Mouse (Mus musculus) forelimb bud, embryonic 11.5 days (tissue): ENCODE measurements around the gene Nfic.

Source experiments
- DNase-seq: peaks from one replicate; pipeline ENCODE4 v3.0.0-alpha.2; 2012; ENCODE audit warnings: low read depth, low spot score

Gene Nfic

DNA sequence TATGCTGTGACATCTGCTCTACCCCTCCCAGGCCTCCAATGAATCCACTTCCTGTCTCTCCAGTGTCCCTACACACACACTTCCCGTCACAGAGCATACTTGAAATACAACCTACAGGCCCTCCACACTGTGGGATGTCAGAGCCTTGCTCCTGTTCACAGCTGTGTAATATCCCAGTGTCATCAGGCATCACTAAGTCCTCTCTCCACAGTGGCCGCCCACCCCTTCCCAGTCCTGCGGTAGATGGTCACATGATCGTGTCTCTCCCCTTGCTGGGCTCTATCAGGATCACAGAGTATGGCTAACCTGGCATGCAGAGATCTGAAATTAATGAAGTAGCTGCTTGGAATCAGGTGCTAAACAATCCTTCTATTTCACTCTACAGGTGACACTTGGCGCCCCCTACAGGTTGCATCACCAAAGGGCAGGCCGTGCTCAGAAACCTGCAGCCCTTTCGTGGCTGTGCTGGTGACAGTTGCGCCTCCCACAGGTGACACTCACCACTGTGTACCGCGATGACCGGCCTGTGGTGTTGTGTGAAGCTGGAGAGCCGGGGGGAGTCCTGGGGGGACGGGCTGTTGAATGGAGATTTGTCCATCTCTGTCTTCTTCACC lies 49.7 kb downstream of the Nfic start:
- no peak for DNase-seq

DNA sequence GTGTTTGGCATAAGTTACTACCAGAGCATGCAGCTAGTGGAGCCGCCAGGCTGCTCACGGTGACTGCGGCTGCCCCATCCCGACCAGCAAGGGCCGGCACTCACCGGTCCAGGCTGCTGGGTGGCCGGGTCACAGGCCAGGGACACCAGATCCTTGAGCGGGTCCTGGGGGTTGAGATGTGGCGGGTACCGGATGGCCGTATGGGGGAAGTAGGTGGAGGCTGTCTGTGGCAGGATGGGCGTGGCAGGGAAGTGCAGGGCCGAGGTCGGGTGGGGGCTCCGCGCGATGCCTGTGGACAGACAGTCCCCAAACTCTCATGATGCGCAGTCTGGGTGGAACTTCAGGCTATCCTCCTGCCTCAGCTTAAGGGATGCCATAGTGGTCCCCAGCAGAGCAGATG lies 50.7 kb downstream of the Nfic start:
- no peak for DNase-seq

GRCm38 (mm10) chr10:81404082-81404481 lies 51.4 kb downstream of the Nfic start:
- no peak for DNase-seq

GRCm38 (mm10) chr10:81403511-81403910 lies 51.9 kb downstream of the Nfic start:
- no peak for DNase-seq

- no peak for DNase-seq
Observed at GRCm38 (mm10) chr10:81402227-81402765, 53.1 kb downstream of the Nfic start.

DNA sequence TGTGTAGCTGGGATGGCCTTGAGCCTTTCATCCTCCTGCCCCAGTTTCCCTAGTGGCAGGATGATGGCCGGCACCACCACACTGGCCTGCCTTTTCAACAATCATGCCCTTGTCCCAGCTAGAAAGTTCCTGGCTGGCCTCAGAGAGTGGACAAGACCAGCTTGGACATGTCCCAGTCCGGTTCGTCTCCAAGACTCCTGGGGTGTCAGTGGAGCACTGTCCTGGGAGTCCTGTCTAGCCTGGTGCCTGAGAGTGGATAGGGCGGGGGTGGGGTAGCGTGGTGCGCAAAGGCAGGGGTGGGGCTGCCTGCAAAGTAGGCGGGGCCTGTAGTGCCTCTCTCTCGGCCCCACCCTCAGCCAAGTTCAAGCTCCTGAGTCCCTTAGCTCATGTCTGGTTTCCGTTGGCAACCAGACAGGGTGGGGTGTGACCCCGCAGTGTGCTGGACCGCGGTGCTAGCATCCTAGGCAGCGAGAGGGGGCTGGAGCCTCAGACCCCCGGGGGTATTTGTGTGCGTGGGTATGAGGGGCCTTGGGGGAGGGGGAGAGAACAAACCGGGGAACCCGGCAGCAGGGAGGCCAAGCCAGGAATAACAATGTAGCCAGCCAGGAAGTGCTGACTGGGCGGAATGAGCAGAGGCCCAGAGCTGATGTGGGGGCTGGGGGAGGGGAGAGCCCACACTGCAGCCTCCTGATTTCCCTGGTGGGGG lies 53.8 kb downstream of the Nfic start:
- DNase-seq, result peak; percentile 81

- peak; percentile 52 for DNase-seq
Observed at GRCm38 (mm10) chr10:81401205-81401520, 54.3 kb downstream of the Nfic start.

- DNase-seq, result no peak
Observed at GRCm38 (mm10) chr10:81400371-81401204, 54.8 kb downstream of the Nfic start.

- DNase-seq, result no peak
Observed at GRCm38 (mm10) chr10:81399798-81400308, 55.6 kb downstream of the Nfic start.

DNA sequence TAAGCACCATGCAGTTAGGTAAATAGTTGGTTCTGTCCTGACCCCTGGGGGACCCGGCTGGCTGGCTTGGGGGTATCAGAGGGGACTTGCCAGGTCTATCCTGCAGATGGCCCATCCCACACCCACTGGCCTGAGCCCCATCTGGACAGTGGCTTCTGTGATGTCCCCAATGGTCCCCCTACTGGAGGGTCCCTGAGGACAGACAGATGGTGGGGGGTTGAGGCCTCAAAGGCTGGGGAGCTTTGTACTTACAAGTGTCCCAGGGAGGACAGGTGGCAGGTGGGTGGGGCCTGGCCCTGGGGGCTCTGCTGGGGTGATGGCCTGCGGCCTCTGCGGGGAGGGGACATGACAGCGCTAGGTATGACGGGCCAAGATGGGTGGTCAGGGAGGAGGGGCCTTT lies 56.1 kb downstream of the Nfic start:
- no peak for DNase-seq

- DNase-seq, result no peak
Observed at GRCm38 (mm10) chr10:81396749-81397148, 58.7 kb downstream of the Nfic start.

DNA sequence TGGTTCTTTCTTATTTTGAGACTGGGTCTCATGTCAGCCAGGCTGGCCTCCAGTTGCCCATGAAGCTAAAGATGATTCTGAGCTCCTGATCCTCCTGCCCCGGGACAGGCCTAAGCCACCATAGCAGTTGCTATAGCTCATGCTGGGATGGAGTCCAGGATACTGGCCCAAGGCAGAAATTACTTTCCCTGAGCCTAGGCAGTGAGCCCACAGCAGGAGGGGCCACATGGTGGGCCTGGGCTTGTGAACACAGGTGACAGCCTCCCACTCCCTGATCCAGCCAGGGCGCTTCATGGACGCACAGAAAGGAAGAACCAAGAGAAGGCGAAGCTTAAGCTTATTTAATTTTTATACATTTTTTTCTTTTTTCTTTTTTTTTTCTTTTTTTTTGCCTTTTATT lies 59.6 kb downstream of the Nfic start:
- no peak for DNase-seq

GRCm38 (mm10) chr10:81395127-81395526 lies 60.3 kb downstream of the Nfic start:
- peak; percentile 80 for DNase-seq

- no peak for DNase-seq
Observed at GRCm38 (mm10) chr10:81393456-81394063, 61.9 kb downstream of the Nfic start.

GRCm38 (mm10) chr10:81392781-81393185 lies 62.7 kb downstream of the Nfic start, which contains the start of gene Smim24:
TSS of gene Smim24 (plus strand) at chr10:81393051.
- no peak for DNase-seq

DNA sequence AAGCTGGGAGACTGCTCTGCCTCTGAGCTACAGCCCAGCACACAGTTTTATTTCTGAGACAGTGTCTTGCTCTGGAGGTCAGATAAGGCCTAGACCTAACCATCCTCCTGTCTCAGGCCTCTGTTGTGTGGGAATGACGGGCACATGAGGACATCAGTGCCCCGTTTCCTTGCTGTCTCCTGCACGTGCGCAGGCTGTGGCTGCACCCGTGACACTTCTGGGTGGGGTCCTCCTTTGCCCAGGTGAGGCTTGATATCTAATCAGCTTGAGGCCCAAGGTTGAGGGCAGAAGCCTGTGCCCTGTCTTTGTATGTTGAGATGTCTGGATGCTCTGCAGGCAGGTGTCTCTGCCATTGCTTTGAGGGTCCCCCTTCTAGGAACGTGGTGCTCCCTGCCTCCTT lies 63.2 kb downstream of the Nfic start:
- no peak for DNase-seq

GRCm38 (mm10) chr10:81390678-81390965 lies 64.8 kb downstream of the Nfic start:
- DNase-seq, result no peak

GRCm38 (mm10) chr10:81389801-81390677 lies 65.4 kb downstream of the Nfic start:
- peak; percentile 62 for DNase-seq

GRCm38 (mm10) chr10:81389373-81389772 lies 66.1 kb downstream of the Nfic start:
- no peak for DNase-seq

GRCm38 (mm10) chr10:81388505-81389055 lies 66.9 kb downstream of the Nfic start, which contains the start of gene Gm48552:
TSS of gene Gm48552 (plus strand) at chr10:81389005.
- no peak for DNase-seq

DNA sequence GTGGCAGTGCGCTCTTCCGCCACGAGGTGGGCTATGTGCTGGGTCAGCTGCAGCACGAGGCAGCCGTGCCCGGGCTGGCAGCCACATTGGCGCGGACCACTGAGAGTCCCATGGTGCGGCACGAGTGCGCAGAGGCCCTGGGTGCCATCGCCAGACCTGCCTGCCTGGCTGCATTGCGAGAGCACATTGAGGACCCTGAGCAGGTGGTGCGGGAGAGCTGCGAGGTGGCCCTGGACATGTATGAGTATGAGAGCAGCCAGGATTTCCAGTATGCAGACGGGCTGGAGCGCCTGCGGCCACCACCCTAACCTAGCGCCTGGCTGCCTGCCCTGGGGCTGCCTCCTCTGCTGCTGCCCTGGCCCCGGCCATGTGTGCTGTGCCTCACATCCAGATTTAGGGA lies 67.7 kb downstream of the Nfic start:
- no peak for DNase-seq
